Mouse (Mus musculus) embryonic stem cell, embryonic (primary cell): Measurements from ENCODE around the gene Olfr1179.
"Not testable (repeated sequence)": the region's sequence is repeated elsewhere in the genome, so short reads cannot be mapped to it uniquely, and the experiment has no call there.

Experiments
- CTCF ChIA-PET, 4 experiments: fragments of 300-600 bp in 2 of 4; fragments of 350-600 bp in 2 of 4; sonication (Branson Sonifier 250); formaldehyde crosslinking; loops; one replicate each; lab custom pipeline; 2022; ENCODE audit warnings: inconsistent platforms in 2 of 4; lab: Charles Lee
- POLR2A ChIA-PET, 4 experiments: fragments of 300-600 bp in 2 of 4; fragments of 350-600 bp in 2 of 4; sonication (Branson Sonifier 250); formaldehyde crosslinking; loops; one replicate each; lab custom pipeline; 2022; ENCODE audit warnings: antibody characterized with exemption in 4 of 4, inconsistent platforms in 1 of 4; lab: Charles Lee

Olfr1179 gene

DNA sequence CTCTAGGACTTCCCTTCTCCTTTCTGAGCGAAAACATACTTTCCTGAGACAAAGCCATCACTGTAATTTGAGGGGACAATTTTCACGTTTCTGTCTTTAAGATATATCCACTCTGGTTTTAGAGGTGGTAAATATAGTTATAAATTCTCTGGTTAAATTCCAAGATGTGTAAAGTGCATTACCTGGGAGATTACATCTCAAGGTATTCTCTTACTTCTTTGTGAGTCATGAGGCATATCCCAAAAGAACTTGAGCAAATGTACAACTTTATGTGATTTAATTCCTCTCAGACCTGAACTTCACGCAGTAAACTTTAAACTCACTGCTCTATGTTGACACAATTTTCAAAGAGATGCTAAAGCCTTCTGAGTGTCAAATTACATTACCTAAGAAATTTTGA lies at the start of gene Olfr1179:
Olfr1179 (minus strand) TSS at position 101 of the 400 bp plus-strand sequence.
- POLR2A ChIA-PET = no interaction called here
- CTCF ChIA-PET = no interaction called here

DNA sequence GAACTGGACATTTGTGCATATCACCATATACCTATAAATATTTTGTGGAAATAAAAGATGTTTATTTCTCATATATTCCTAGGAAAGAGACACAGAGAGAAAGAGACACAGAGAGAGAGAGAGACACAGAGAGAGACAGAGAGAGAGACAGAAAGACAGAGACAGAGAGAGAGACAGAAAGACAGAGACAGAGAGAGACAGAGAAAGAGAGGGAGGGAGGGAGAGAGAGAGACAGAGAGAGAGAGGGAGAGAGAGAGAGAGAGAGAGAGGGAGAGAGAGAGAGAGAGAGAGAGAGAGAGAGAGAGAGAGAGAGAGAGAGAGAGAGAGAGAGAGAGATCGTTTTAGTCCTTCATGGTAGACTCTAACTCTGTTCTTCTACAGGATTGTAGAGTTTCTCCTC lies 48.3 kb upstream of the Olfr1179 start, which contains the start of gene Olfr1183:
Olfr1183 (plus strand) TSS at position 301 of the 400 bp plus-strand sequence.
- POLR2A ChIA-PET, CTCF ChIA-PET: not testable (repeated sequence)

DNA sequence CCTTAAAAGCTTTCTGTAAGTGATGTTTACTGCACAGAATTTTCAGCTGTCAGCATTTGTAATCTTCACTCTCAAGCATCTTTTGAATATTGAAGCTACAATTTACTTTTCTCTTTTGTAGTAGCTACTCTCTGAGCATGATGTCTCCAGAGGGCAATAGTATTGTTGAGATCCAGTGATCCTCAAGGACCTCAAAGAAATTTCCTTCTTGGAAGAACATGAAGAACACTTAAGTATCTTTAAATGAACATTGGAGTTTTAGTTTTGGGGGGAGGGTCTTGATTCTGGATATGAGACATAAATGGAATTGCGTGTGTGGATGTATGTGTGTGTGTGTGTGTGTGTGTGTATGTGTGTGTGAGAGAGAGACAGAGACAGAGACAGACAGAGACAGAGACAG lies 42.8 kb upstream of the Olfr1179 start, which contains the start of gene Gm13757:
Gm13757 (minus strand) TSS at position 101 of the 400 bp plus-strand sequence.
- POLR2A ChIA-PET = no interaction called here
- CTCF ChIA-PET = no interaction called here

DNA sequence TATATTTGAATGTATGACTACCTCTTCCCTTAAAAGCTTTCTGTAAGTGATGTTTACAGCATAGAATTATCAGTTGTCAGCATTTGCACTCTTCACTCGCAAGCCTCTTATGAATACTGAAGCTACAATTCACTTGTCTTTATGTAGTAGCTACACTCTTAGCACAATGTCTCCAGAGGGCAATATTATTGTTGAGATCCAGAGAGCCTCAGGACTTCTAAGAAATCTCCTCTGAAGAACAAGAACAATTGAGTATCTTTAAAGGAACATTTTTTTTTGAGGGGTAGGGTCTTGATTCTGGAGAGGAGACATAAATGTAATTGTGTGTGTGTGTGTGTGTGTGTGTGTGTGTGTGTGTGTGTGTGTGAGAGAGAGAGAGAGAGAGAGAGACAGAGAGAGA lies 19.8 kb upstream of the Olfr1179 start, which contains the start of gene Olfr1181:
Olfr1181 (minus strand) TSS at position 101 of the 400 bp plus-strand sequence.
- ChIA-PET POLR2A (no interaction called here), CTCF (no interaction called here)

DNA sequence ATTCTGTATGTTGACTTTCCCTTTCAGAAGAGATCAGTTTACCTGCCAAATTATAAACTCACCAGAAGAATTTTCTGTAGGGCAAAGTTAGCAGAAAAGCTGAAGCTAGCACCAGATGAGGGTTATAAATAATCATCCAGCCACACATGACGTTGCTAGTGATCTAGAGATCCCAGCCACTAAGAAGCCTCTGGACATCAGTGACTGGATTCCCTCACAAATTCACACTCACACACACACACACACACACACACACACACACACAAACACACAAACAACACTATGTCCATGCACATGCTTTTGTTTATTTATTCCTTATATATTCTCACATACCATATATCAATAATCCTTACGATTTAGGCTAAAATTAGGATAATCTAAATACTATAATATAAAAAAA lies 12.8 kb upstream of the Olfr1179 start, which contains the start of gene Olfr1180:
Olfr1180 (minus strand) TSS at position 101 of the 400 bp plus-strand sequence.
- CTCF ChIA-PET = no interaction called here

DNA sequence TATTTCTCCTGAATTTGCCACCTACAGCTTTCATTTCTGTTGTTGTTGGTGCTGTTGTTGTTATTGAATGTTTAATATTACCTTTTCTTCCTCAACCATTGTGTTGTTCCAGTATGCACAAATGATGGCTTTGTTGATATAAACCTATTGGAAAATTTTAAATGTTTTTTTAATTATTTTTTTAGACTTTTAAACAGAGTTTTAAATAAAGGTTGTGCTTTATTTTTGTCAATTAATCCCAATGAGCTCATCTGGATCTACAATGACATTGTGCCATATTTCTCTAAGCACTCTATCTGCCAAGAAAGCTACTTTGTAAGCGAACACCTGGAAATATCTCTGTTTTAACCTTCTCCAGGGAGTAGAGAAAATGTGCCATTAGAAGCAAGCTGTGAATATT lies 19.5 kb downstream of the Olfr1179 start, which contains the start of gene Olfr1178:
Olfr1178 (plus strand) TSS at position 301 of the 400 bp plus-strand sequence.
- POLR2A ChIA-PET = no interaction called here
- CTCF ChIA-PET = no interaction called here

More for the DNA sequence above, 12.8 kb upstream of the Olfr1179 start, which contains the start of gene Olfr1180:
- POLR2A ChIA-PET = no interaction called here

DNA sequence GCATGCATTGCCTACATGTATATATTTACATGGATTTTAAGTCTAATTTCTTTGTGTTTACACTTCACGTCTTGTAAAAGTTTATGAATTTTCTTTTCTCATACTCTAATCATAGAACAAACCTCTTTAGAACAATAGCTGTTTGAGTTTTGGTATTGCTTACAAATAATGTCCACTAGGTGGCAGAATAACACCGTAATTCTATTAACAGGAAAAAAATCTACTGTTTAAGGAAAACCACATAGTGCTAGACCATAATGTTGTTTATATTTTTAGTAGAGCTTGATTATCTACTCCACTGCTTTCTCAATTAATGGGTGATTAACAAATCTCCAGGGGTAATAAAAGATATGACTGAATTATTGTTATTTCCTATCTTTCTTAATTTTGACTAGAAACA lies 49.9 kb downstream of the Olfr1179 start:
- CTCF ChIA-PET = interaction anchor here in 2 of 4 experiments (0.6 to 0.7 kb wide), 2 partner anchors 54 to 1188 kb away, joined by 3 read pairs; no protein-coding TSS in a partner anchor
- POLR2A ChIA-PET = no interaction called here
